Mouse (Mus musculus): Measurements from ENCODE around the gene Psors1c2. TPM values are rescaled to one million over a fixed set of nuclear protein-coding genes. Genes with fewer than 3 reads are reported as not detected.

Gene Psors1c2
- 0.51 and 0.66 TPM in 2 replicates for polyA plus RNA-seq (2014; fragmentation: Nextera tagmentation; extraction: Ambion mirVana)

DNA sequence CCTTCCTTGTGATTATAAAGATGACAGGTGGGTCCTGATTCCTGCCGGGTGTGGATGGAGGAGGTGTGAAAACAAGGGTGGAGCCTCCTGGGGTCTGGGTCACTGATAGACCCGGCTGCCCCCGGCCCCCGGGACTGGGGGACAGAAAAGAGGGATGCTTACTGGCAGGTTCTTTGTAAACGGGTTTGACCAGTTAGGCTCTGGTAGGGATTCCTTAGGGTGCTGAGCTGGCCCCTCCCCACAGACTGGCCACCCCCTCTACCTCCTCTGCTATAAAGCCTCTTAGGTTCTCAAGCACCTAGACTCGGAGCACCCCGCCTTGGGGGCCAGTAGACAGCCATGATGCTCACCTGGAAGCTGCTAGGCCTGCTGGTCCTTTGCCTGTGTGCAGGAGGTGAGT lies at the start of gene Psors1c2:
Gene Psors1c2, plus strand, starts transcription at position 301 of the 400 bp plus-strand sequence.
- Histone ChIP-seq H3K4me3 (ENCODE audit: low read depth, low read length) (no peak within 1 kb of the TSS), H3K9ac (replicated peaks; ENCODE audit: low read depth, low read length) (no peak within 1 kb of the TSS), H3K9me3 (ENCODE audit: control insufficient read depth, low read length) (no peaks in the 10 kb centered on the region), H3K27ac (ENCODE audit: low read depth, low read length) (no peak within 1 kb of the TSS), H3K36me3 (ENCODE audit: control insufficient read depth, insufficient read depth, low read length) (no peaks in the 10 kb centered on the region), H3K27me3 (ENCODE audit: control insufficient read depth, insufficient read depth, low read length) (no peaks in the 10 kb centered on the region), H3K4me2 (ENCODE audit: low read depth, low read length) (no peak within 1 kb of the TSS), H3K4me1 (ENCODE audit: control insufficient read depth, insufficient read depth, low read length) (no peaks in the 10 kb centered on the region)
- 47% methylated on average over 7 of the region's 7 CpGs for WGBS
- ATAC-seq (ENCODE audit: low read depth) = 0 out of 2 replicates have a peak, but pooled peaks have one; percentile 32

DNA sequence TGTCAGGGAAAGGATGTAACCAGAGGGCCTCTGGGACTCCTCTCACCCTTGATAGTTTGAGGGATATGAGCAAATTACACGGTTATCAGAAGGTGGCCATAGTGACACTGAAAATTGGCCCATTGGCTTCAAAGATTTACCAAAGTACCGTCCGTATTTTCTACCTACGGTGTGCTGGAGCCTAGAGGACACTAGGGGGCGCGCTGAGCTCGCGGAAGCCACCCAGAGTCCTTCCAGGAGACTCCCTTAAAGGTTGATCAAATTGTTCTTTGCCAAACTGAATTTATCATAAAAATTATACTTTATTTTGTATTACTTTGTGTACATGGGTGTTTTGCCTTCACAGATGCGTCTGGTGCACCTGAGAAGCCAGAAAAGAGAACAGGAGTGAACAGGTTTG lies 48.9 kb upstream of the Psors1c2 start:
- no peak for ATAC-seq (ENCODE audit: low read depth)
- WGBS = under 1% methylated on average over 9 of the region's 9 CpGs

GRCm38 (mm10) chr17:35485702-35486101 lies 47.3 kb upstream of the Psors1c2 start:
- Histone ChIP-seq H3K9ac (replicated peaks; ENCODE audit: low read depth, low read length) (no peak overlapping the region), H3K27ac (ENCODE audit: low read depth, low read length) (no peak overlapping the region), H3K4me1 (ENCODE audit: control insufficient read depth, insufficient read depth, low read length) (no peaks in the 10 kb centered on the region), H3K36me3 (ENCODE audit: control insufficient read depth, insufficient read depth, low read length) (no peaks in the 10 kb centered on the region), H3K4me3 (ENCODE audit: low read depth, low read length) (no peak overlapping the region), H3K27me3 (ENCODE audit: control insufficient read depth, insufficient read depth, low read length) (no peaks in the 10 kb centered on the region), H3K9me3 (ENCODE audit: control insufficient read depth, low read length) (no peaks in the 10 kb centered on the region), H3K4me2 (ENCODE audit: low read depth, low read length) (no peak overlapping the region)
- WGBS = 21% methylated on average over 4 of the region's 4 CpGs
- no peak for ATAC-seq (ENCODE audit: low read depth)

More for the DNA sequence above, 48.9 kb upstream of the Psors1c2 start:
- Histone ChIP-seq H3K27me3 (ENCODE audit: control insufficient read depth, insufficient read depth, low read length) (no peaks in the 10 kb centered on the region), H3K27ac (ENCODE audit: low read depth, low read length) (no peak overlapping the region), H3K36me3 (ENCODE audit: control insufficient read depth, insufficient read depth, low read length) (no peaks in the 10 kb centered on the region), H3K4me1 (ENCODE audit: control insufficient read depth, insufficient read depth, low read length) (no peaks in the 10 kb centered on the region), H3K4me3 (ENCODE audit: low read depth, low read length) (no peak overlapping the region), H3K9ac (replicated peaks; ENCODE audit: low read depth, low read length) (no peak overlapping the region), H3K4me2 (ENCODE audit: low read depth, low read length) (no peak overlapping the region), H3K9me3 (ENCODE audit: control insufficient read depth, low read length) (no peaks in the 10 kb centered on the region)

GRCm38 (mm10) chr17:35486726-35487125 lies 46.3 kb upstream of the Psors1c2 start:
- Histone ChIP-seq H3K4me1 (ENCODE audit: control insufficient read depth, insufficient read depth, low read length) (no peaks in the 10 kb centered on the region), H3K4me3 (ENCODE audit: low read depth, low read length) (no peak overlapping the region), H3K27ac (ENCODE audit: low read depth, low read length) (no peak overlapping the region), H3K36me3 (ENCODE audit: control insufficient read depth, insufficient read depth, low read length) (no peaks in the 10 kb centered on the region), H3K9me3 (ENCODE audit: control insufficient read depth, low read length) (no peaks in the 10 kb centered on the region), H3K9ac (replicated peaks; ENCODE audit: low read depth, low read length) (no peak overlapping the region), H3K4me2 (ENCODE audit: low read depth, low read length) (no peak overlapping the region), H3K27me3 (ENCODE audit: control insufficient read depth, insufficient read depth, low read length) (no peaks in the 10 kb centered on the region)
- WGBS = 67% methylated on average over 10 of the region's 10 CpGs
- ATAC-seq (ENCODE audit: low read depth) = no peak

DNA sequence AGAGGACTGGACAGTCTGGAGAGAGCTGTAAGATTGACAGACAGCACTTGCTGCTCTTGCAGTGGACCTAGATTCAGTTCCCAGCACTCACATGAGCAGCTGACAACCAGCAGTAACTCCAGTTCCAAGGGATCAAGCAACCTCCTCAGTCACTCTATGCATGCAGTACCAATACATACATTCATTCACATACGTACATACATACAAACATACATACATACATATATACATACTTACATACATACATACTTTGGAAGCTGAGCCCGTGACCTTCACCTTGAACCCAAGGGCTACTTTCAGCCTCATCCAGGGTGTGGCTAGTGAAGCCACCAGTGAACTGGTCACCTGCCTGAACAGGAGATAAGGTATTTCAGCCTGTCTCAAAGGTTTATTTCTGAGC lies 45.0 kb upstream of the Psors1c2 start:
- no peak overlapping the region for H3K27ac ChIP-seq (ENCODE audit: low read depth, low read length)
- H3K36me3 ChIP-seq (ENCODE audit: control insufficient read depth, insufficient read depth, low read length) = no peaks in the 10 kb centered on the region
- no peak overlapping the region for H3K4me3 ChIP-seq (ENCODE audit: low read depth, low read length)
- 98% methylated on average over 2 of the region's 2 CpGs for WGBS
- H3K4me1 ChIP-seq (ENCODE audit: control insufficient read depth, insufficient read depth, low read length) = no peaks in the 10 kb centered on the region
- no peak for ATAC-seq (ENCODE audit: low read depth)
- H3K9me3 ChIP-seq (ENCODE audit: control insufficient read depth, low read length) = no peaks in the 10 kb centered on the region
- H3K9ac ChIP-seq (replicated peaks; ENCODE audit: low read depth, low read length) = no peak overlapping the region
- H3K27me3 ChIP-seq (ENCODE audit: control insufficient read depth, insufficient read depth, low read length) = no peaks in the 10 kb centered on the region
- H3K4me2 ChIP-seq (ENCODE audit: low read depth, low read length) = no peak overlapping the region

DNA sequence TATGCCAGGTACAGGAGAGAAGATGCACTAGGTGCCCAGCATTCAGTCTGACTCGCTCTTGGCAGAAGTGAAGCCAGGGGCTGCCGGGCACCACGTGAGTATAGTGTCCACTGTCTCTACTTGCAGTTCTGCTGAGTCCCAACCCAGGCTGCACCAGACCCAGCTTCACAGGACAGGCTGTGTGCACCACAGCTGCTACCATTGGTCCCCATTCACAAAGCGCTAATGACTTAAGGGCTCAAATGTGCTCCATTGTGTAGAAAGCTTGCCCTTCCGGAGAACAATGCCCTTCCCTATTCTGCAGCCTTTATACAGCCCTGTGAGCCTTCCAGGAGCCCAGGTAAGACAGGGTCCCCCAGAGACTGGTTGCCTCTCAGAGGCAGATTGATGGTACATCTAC lies 42.7 kb upstream of the Psors1c2 start:
- WGBS = 31% methylated on average over 5 of the region's 5 CpGs

DNA sequence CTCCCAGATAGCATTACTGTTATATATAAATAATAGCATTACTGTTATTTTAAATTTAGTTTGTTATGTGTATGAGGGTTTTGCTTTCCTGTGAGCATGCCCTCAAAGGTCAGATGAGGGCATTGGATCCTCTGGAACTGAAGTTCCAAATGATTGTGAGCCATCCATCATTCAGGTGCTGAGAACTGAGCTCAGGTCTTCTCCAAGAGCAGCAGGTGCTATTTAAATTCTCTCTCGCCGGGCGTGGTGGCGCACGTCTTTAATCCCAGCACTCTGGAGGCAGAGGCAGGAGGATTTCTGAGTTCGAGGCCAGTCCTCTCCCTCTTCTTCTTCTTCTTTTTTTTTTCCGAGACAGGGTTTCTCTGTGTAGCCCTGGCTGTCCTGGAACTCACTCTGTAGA lies 35.9 kb upstream of the Psors1c2 start:
- H3K27me3 ChIP-seq (ENCODE audit: control insufficient read depth, insufficient read depth, low read length) = no peaks in the 10 kb centered on the region
- H3K36me3 ChIP-seq (ENCODE audit: control insufficient read depth, insufficient read depth, low read length) = no peaks in the 10 kb centered on the region
- H3K4me3 ChIP-seq (ENCODE audit: low read depth, low read length) = no peak overlapping the region
- 94% methylated on average over 7 of the region's 7 CpGs for whole genome bisulfite sequencing
- H3K9me3 ChIP-seq (ENCODE audit: control insufficient read depth, low read length) = no peaks in the 10 kb centered on the region
- H3K4me1 ChIP-seq (ENCODE audit: control insufficient read depth, insufficient read depth, low read length) = no peaks in the 10 kb centered on the region
- ATAC-seq (ENCODE audit: low read depth) = no peak
- no peak overlapping the region for H3K27ac ChIP-seq (ENCODE audit: low read depth, low read length)
- H3K4me2 ChIP-seq (ENCODE audit: low read depth, low read length) = no peak overlapping the region
- H3K9ac ChIP-seq (replicated peaks; ENCODE audit: low read depth, low read length) = no peak overlapping the region

More for the DNA sequence above, 42.7 kb upstream of the Psors1c2 start:
- Histone ChIP-seq H3K27me3 (ENCODE audit: control insufficient read depth, insufficient read depth, low read length) (no peaks in the 10 kb centered on the region), H3K27ac (ENCODE audit: low read depth, low read length) (no peak overlapping the region), H3K4me1 (ENCODE audit: control insufficient read depth, insufficient read depth, low read length) (no peaks in the 10 kb centered on the region), H3K36me3 (ENCODE audit: control insufficient read depth, insufficient read depth, low read length) (no peaks in the 10 kb centered on the region), H3K4me3 (ENCODE audit: low read depth, low read length) (no peak overlapping the region), H3K4me2 (ENCODE audit: low read depth, low read length) (no peak overlapping the region), H3K9ac (replicated peaks; ENCODE audit: low read depth, low read length) (no peak overlapping the region), H3K9me3 (ENCODE audit: control insufficient read depth, low read length) (no peaks in the 10 kb centered on the region)
- ATAC-seq (ENCODE audit: low read depth) = no peak

DNA sequence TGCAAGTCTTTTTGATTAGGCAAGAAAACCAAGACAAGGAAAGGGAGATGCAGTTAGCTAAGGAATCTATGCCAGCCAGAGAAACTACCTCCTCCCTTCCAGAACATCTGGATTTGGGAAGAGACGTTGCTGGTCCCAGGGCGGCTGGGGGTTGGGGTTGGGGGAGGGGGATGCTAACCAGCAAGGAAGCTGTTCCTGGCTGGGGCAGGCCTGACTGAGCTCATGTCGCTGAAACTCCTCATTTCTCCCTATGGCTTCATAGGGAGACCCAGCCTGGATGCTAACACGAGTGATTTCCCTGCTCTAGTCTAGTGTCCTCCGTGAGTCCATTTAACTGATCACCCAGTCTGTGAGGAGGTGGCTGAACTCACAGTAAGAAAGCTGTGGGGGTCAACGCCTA lies 30.8 kb upstream of the Psors1c2 start:
- Histone ChIP-seq H3K27me3 (ENCODE audit: control insufficient read depth, insufficient read depth, low read length) (no peaks in the 10 kb centered on the region; the same call in 1 of the 2 replicates), H3K4me1 (ENCODE audit: control insufficient read depth, insufficient read depth, low read length) (no peaks in the 10 kb centered on the region), H3K36me3 (ENCODE audit: control insufficient read depth, insufficient read depth, low read length) (no peaks in the 10 kb centered on the region), H3K4me2 (ENCODE audit: low read depth, low read length) (no peak overlapping the region), H3K9ac (replicated peaks; ENCODE audit: low read depth, low read length) (no peak overlapping the region), H3K9me3 (ENCODE audit: control insufficient read depth, low read length) (no peaks in the 10 kb centered on the region), H3K27ac (ENCODE audit: low read depth, low read length) (no peak overlapping the region), H3K4me3 (ENCODE audit: low read depth, low read length) (no peak overlapping the region)
- no peak for ATAC-seq (ENCODE audit: low read depth)
- WGBS = 6% methylated on average over 6 of the region's 6 CpGs

GRCm38 (mm10) chr17:35502762-35503161 lies 30.2 kb upstream of the Psors1c2 start:
- 53% methylated on average over 5 of the region's 5 CpGs for WGBS
- Histone ChIP-seq H3K9me3 (ENCODE audit: control insufficient read depth, low read length) (no peaks in the 10 kb centered on the region), H3K36me3 (ENCODE audit: control insufficient read depth, insufficient read depth, low read length) (no peaks in the 10 kb centered on the region), H3K27ac (ENCODE audit: low read depth, low read length) (no peak overlapping the region), H3K4me1 (ENCODE audit: control insufficient read depth, insufficient read depth, low read length) (no peaks in the 10 kb centered on the region), H3K4me3 (ENCODE audit: low read depth, low read length) (no peak overlapping the region), H3K9ac (replicated peaks; ENCODE audit: low read depth, low read length) (no peak overlapping the region), H3K27me3 (ENCODE audit: control insufficient read depth, insufficient read depth, low read length) (no peaks in the 10 kb centered on the region; the same call in 1 of the 2 replicates), H3K4me2 (ENCODE audit: low read depth, low read length) (no peak overlapping the region)
- ATAC-seq (ENCODE audit: low read depth) = no peak
